Mouse (Mus musculus) frontal cortex, postnatal 14 days (tissue): Measurements from ENCODE around the gene Rad23a.
"Not testable (repeated sequence)": the region's sequence is repeated elsewhere in the genome, so short reads cannot be mapped to it uniquely, and the experiment has no call there.

Source experiments
- DNase-seq, 2 experiments: peaks; one replicate each; pipeline ENCODE4 v3.0.0; 2022; ENCODE audit warnings: low spot score in 2 of 2

The Rad23a gene

DNA sequence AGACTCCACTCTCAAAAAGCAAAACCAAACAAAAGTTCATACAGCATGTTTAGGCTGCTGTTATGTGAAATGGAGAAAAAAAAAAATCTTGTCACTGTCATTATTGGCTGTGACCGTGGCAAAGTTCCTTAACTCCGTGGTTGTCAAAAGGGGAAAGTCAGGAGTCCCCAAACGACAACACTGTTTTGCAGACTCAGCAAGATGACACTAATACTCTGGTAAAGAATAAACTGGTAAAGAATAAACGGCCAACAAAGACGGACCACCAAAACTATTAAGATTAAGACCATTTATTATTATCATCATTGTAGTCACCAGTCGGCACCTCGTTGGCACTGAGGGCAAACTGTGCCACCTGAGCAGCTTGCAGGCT, 604 bp downstream of the Rad23a start:
- DNase-seq, result no peak

GRCm38 (mm10) chr8:84839411-84839810, 1.1 kb downstream of the Rad23a start:
- no peak for DNase-seq

- DNase-seq, result no peak
Measured at GRCm38 (mm10) chr8:84838513-84838912, 2.0 kb downstream of the Rad23a start.

GRCm38 (mm10) chr8:84837912-84838470, 2.5 kb downstream of the Rad23a start:
- no peak for DNase-seq

- no peak for DNase-seq
Measured at GRCm38 (mm10) chr8:84837149-84837911, 3.1 kb downstream of the Rad23a start.

- DNase-seq, result peak; percentile 64 to 71
Measured at GRCm38 (mm10) chr8:84834866-84835855, 5.3 kb downstream of the Rad23a start.

GRCm38 (mm10) chr8:84834002-84834865, 6.2 kb downstream of the Rad23a start:
- no peak for DNase-seq

DNA sequence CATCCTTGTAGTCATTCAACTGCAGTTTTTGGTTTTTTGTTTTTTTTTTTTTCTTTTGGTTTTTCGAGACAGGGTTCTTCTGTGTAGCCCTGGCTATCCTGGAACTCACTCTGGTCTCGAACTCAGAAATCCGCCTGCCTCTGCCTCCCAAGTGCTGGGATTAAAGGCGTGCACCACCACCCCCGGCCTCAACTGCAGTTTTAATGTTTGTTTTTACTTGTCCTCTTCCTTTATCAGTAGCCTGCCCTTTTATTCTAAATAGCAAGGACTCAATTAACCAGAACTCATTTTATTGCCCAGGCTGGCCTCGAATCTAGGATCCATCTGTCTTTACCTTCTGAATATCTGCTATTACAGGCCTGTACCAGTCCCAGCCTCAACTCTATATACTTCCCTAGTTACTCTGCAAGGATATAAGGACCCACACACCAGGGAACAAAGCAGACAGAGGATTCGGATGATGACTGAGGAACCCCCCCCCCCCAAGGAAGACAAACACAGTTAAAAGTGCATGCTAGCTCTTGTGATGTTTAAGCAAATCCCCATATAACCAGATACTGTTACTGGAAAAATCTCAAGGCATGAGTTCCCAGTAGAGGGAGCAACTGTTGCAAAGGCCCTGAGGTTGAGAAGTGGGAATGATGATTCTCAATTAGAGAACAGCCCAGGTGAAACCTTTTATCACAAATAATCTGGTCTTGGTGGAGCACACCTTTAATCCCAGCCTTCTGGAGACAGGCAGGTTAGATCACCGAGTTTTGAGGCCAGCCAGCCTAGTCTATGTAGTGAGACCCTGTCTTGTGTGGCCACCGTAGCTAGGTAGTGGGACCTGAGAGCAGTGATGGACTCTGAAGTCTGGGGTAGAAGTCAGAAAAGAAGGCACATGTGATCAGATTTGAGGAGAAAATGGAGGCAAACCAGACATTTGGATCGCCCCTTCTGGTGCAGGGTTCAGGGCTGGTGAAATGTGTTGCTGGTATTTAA, 7.4 kb downstream of the Rad23a start:
- no peak for DNase-seq

DNA sequence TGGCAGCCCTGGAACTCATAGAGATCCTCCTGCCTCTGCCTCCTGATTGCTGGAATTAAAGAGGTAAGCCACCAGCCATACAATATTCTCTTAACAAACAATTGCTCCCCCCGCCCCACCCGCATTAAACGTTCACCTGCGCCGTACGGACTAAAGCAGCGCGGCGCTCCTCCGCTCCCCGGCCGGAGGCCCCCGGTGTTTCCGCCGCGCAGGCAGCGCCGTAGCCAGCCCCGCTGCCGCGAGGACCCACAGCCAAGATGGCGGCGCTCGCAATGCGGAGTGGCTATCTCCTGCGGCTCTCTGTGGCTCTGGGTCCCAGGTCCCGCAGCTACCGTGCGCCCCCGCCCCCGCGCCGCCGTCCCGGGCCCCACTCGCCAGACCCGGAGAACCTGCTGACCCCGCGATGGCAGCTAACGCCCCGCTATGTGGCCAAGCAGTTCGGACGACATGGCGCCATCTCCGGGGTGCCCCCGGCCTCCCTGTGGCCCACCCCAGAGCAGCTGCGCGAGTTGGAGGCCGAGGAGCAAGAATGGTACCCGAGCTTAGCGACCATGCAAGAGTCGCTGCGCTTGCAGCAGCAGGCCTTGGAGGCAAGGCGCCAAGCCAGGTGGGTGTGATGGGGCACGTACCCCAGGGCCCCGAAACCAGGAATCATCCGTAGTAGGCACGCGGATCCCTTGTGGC, 8.3 kb downstream of the Rad23a start:
- DNase-seq, result peak; percentile 58 to 69

DNA sequence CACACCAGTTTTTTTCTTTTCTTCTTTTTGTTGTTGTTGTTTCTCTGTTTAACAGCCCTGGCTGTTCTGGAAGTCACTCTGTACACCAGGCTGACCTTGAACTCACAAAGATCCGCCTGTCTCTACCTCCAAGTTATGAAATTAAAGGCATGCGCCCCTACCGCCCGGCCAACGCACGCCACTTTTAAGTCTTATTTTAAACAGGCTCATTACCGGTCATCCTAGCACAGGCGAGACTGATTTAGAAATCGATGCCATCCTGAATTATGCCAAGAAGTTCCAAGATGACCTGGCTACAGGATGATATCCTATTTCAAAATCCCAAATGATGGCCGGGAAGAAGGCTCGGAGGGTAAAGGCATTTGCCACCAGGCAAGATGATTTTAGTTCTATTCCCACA, 9.0 kb downstream of the Rad23a start, which contains the start of gene Gadd45gip1:
Gene Gadd45gip1, plus strand, starts transcription at position 33 of the 400 bp plus-strand sequence.
- no peak for DNase-seq

- DNase-seq, result not testable (repeated sequence)
Measured at GRCm38 (mm10) chr8:84826518-84826917, 13.9 kb downstream of the Rad23a start.

- no peak for DNase-seq
Measured at GRCm38 (mm10) chr8:84825636-84826035, 14.8 kb downstream of the Rad23a start.

GRCm38 (mm10) chr8:84823653-84824052, 16.8 kb downstream of the Rad23a start:
- DNase-seq, result peak in 1 of 2 experiments; percentile 64

DNA sequence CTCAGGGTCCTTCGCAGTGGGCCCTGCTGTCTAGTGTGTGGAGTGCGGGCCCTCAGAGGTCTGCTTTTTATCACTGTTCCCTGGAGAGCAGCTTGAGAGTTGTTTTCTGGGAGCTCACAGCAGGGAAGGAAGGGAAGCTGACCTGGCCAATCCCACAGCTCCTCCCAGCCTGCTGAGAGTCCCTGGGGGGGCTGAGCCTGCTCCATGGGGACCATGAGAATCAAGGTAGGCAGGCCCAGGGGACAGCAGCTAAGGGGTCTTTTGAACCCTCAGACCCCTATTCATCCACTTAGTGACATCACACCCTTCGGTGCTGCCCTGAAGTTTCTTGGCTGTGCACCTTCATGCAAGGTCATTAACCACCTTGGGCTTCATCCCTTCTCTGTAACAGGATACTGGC, 17.7 kb downstream of the Rad23a start, which contains the start of gene Dand5:
Gene Dand5, minus strand, starts transcription at position 101 of the 400 bp plus-strand sequence.
- DNase-seq, result no peak

- no peak for DNase-seq
Measured at GRCm38 (mm10) chr8:84816117-84816516, 24.3 kb downstream of the Rad23a start.

GRCm38 (mm10) chr8:84815547-84815946, 24.9 kb downstream of the Rad23a start:
- peak; percentile 89 to 95 for DNase-seq

- DNase-seq, result no peak
Measured at GRCm38 (mm10) chr8:84814555-84815441, 25.7 kb downstream of the Rad23a start.

GRCm38 (mm10) chr8:84814240-84814554, 26.3 kb downstream of the Rad23a start:
- DNase-seq, result no peak
